Mouse (Mus musculus) hindbrain, embryonic 10.5 days (tissue): ENCODE results near the gene Mia. TPM values are rescaled to one million over a fixed set of nuclear protein-coding genes. Genes with fewer than 3 reads are reported as not detected.

Source experiments
- DNase-seq: peaks from one replicate; pipeline ENCODE4 v3.0.0-alpha.2; 2017; ENCODE audit warnings: low spot score
- H3K27ac ChIP-seq: fragments of 300-500 bp; sonication (generic); 2 replicates; pipeline ENCODE4 v1.5.1; 2016; ENCODE audit warnings: mild to moderate bottlenecking, moderate library complexity
- H3K27me3 ChIP-seq: fragments of 300-500 bp; sonication (generic); 2 replicates; pipeline ENCODE4 v1.6.1; 2016; ENCODE audit warnings: mild to moderate bottlenecking; ENCODE audit not compliant: poor library complexity, insufficient read depth, severe bottlenecking
- H3K36me3 ChIP-seq: fragments of 300-500 bp; sonication (generic); 2 replicates; pipeline ENCODE4 v1.6.1; 2016; ENCODE audit warnings: mild to moderate bottlenecking, moderate library complexity
- H3K4me1 ChIP-seq: fragments of 300-500 bp; sonication (generic); replicated peaks from 2 replicates; pipeline ENCODE4 v1.6.1; 2016; ENCODE audit warnings: mild to moderate bottlenecking
- H3K4me3 ChIP-seq: fragments of 300-500 bp; sonication (generic); 2 replicates; pipeline ENCODE4 v1.5.1; 2016; ENCODE audit warnings: mild to moderate bottlenecking, moderate library complexity
- H3K9me3 ChIP-seq: fragments of 300-500 bp; sonication (generic); 2 replicates; pipeline ENCODE4 v1.6.1; 2016; ENCODE audit warnings: mild to moderate bottlenecking, moderate library complexity
- WGBS: fragments of 180-500 bp; shearing (Covaris S2); methylation state at CpG from one replicate; pipeline ENCODE4 v1.1.7; 2016; 5-methylcytosine and 5-hydroxymethylcytosine counted together
- polyA plus RNA-seq: library from polyadenylated mRNA; unstranded; fragments of >200 nt; fragmentation: Nextera tagmentation; extraction: Ambion mirVana; gene quantifications from 2 replicates; pipeline ENCODE4 v1.2.1, GENCODE M21; 2016

Gene Mia
- polyA plus RNA-seq, 1 experiment from 2014 or later: 1.2 TPM

DNA sequence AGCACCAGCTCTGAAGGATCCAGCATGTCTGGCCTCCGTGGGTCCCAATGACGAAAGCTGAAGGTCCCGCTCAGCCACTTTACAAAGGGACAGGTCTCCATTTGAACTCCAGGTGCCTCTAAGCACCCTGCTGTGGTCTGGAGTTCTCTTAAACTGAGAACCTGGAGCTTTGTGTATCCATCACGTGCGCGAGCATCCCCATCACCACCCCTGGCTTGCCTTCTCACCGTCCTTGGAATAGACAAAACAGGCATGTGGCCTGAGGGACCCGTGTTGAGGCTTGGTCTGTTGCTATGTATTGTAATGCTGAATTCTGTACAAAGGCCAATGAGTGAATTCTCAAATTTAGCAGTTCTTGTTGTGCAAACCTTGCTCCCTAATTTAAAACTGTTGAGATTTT lies 17.8 kb upstream of the Mia start:
- H3K9me3 ChIP-seq: no peaks in the 10 kb centered on the region
- H3K27ac ChIP-seq: no peak overlapping the region
- peaks cover 55% of the 10 kb centered on the region for H3K36me3 ChIP-seq
- peaks cover 20% of the 10 kb centered on the region for H3K4me1 ChIP-seq
- no peak overlapping the region for H3K4me3 ChIP-seq
- no peak for DNase-seq
- H3K27me3 ChIP-seq: no peaks in the 10 kb centered on the region
- 94% methylated on average over 8 of the region's 8 CpGs for WGBS

DNA sequence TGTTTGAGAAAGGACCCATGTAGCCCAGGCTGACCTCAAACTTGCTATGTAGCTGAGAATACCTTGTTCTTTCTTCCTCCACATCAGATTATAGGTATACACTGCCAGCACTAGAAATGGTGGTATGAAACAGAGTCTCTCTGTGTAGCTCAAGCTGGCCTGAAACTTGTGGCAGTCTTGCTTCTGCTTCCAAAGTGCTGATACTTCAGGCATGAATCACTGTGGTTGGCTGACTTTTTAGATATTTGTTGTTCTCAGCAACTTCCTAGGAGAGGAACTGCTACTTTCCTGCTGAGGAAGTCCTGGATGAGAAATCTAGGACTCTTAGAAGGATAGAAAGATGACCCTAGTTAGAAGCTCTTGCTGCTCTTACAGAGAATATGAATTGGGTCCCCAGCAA lies 17.4 kb upstream of the Mia start:
- H3K4me1 ChIP-seq: peaks cover 24% of the 10 kb centered on the region
- no peaks in the 10 kb centered on the region for H3K9me3 ChIP-seq
- no peak for DNase-seq
- no peak overlapping the region for H3K27ac ChIP-seq
- H3K4me3 ChIP-seq: no peak overlapping the region
- H3K27me3 ChIP-seq: no peaks in the 10 kb centered on the region
- H3K36me3 ChIP-seq: peaks cover 55% of the 10 kb centered on the region

- H3K4me1 ChIP-seq: peaks cover 26% of the 10 kb centered on the region
These were observed 16.7 kb upstream of the Mia start for GRCm38 (mm10) chr7:27197634-27198033.

DNA sequence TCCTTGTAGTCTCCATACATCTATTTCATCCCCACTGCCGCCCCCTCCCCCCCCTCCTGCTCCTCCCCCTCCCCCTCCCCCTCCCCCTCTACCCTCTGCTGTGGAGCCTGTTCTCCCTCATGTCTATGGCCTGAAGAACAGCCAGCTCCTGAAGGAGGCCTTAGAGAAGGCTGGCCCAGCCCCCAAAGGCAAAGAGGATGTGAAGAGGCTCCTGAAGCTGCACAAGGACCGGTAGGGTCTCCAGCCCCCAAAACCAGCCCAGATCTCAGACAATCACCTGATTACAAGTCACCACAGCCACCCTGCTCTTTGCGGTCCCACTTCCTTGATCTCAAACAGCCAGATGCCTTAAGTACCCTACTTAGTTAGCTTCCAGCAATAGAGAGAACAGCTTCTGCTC lies 16.2 kb upstream of the Mia start:
- peaks cover 26% of the 10 kb centered on the region for H3K4me1 ChIP-seq
- peak overlapping the region; percentile 89; the same call in 1 of the 2 replicates for H3K4me3 ChIP-seq
- WGBS: 89% methylated on average over 3 of the region's 3 CpGs
- no peaks in the 10 kb centered on the region for H3K9me3 ChIP-seq
- H3K36me3 ChIP-seq: peaks cover 55% of the 10 kb centered on the region
- DNase-seq: no peak
- H3K27me3 ChIP-seq: no peaks in the 10 kb centered on the region
- peak overlapping the region; percentile 59 for H3K27ac ChIP-seq

More at GRCm38 (mm10) chr7:27197634-27198033, 16.7 kb upstream of the Mia start:
- Histone ChIP-seq H3K4me3 (no peak overlapping the region), H3K9me3 (no peaks in the 10 kb centered on the region), H3K27ac (no peak overlapping the region), H3K27me3 (no peaks in the 10 kb centered on the region), H3K36me3 (peaks cover 55% of the 10 kb centered on the region)
- no peak for DNase-seq
- WGBS: 92% methylated on average over 8 of the region's 8 CpGs

- 1% methylated on average over 64 of the region's 64 CpGs for WGBS
- Histone ChIP-seq H3K27ac (peak within 1 kb of the TSS; percentile 99), H3K27me3 (no peaks in the 10 kb centered on the region), H3K4me3 (peak within 1 kb of the TSS; percentile 89), H3K4me1 (peaks cover 26% of the 10 kb centered on the region), H3K36me3 (peaks cover 55% of the 10 kb centered on the region), H3K9me3 (peaks cover under 1% of the 10 kb centered on the region; the same call in 1 of the 2 replicates)
- peak; percentile 97 for DNase-seq
These were observed 15.0 kb upstream of the Mia start, which contains the start of the genes BC024978 and Snrpa for GRCm38 (mm10) chr7:27195681-27196611. Gene BC024978, plus strand, starts transcription at chr7:27195781. Gene Snrpa, minus strand, starts transcription at chr7:27196271.

GRCm38 (mm10) chr7:27193731-27194130 lies 12.8 kb upstream of the Mia start:
- Histone ChIP-seq H3K9me3 (peaks cover 9% of the 10 kb centered on the region; the same call in 1 of the 2 replicates), H3K4me1 (peaks cover 26% of the 10 kb centered on the region), H3K4me3 (peak overlapping the region; percentile 89), H3K36me3 (peaks cover 68% of the 10 kb centered on the region), H3K27ac (no peak overlapping the region), H3K27me3 (no peaks in the 10 kb centered on the region)
- DNase-seq: no peak
- WGBS: 89% methylated on average over 4 of the region's 4 CpGs

- WGBS: 94% methylated on average over 5 of the region's 5 CpGs
- H3K9me3 ChIP-seq: peaks cover 9% of the 10 kb centered on the region; the same call in 1 of the 2 replicates
These were observed 11.5 kb upstream of the Mia start for GRCm38 (mm10) chr7:27192434-27192833.

DNA sequence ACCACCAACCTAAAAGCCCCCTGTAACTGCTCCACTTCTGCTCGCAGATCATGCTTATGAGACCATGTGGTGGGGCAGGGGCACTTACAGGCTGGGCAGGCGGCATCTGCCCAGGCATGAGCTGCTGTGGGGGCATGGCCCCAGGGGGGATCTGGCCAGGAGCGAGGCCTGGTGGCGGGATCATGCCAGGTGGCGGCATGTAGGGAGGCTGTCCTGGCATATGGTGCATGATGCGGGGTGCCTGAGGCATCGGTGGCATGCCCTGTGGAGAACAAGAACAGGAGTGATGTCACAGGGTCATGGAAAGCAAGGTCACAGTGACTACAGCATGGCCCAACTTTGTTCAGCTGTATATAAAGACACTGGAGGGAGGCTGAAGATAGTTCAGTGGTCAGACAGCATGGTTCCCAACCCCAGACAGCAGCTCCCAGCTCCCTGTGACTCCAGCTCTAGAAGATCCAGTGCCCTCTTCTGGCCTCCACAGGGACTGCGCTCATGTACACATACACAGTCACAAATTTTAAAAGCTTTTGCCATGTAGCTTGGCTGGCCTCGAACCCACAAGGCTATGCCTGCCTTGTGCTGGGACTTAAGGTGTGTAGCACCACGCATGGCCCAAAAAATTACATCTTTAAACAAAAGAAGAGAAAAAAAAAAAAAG lies 8.4 kb upstream of the Mia start:
- Histone ChIP-seq H3K27me3 (no peaks in the 10 kb centered on the region), H3K36me3 (peaks cover 98% of the 10 kb centered on the region), H3K9me3 (peaks cover 20% of the 10 kb centered on the region; the same call in 1 of the 2 replicates), H3K4me3 (no peak overlapping the region), H3K4me1 (peaks cover 10% of the 10 kb centered on the region), H3K27ac (no peak overlapping the region)
- WGBS: 93% methylated on average over 10 of the region's 10 CpGs
- DNase-seq: no peak

More at GRCm38 (mm10) chr7:27192434-27192833, 11.5 kb upstream of the Mia start:
- Histone ChIP-seq H3K4me1 (peaks cover 26% of the 10 kb centered on the region), H3K4me3 (no peak overlapping the region), H3K27me3 (no peaks in the 10 kb centered on the region), H3K36me3 (peaks cover 71% of the 10 kb centered on the region), H3K27ac (no peak overlapping the region)
- DNase-seq: no peak

DNA sequence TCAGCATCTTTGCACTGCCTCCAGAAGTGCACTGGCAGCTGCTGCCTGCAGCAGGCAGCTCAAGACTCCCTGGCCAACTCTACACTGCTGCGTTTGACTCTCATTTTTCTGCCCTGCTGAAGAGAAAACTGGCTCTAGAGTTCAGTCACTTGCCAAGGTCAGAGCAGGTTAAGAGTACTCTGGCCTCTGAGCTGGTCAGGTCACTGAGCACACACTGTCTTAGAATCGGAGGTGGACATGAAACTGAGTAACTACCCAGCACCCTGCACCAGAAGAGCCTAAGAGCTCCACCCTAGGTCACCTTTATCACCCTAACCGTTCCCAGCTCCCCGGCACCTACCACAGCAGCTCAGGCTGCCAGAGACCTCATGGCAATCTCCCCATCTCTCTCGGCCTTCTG lies 5.0 kb upstream of the Mia start:
- H3K27ac ChIP-seq: no peak overlapping the region
- H3K36me3 ChIP-seq: peaks cover 84% of the 10 kb centered on the region
- H3K9me3 ChIP-seq: peaks cover 20% of the 10 kb centered on the region; the same call in 1 of the 2 replicates
- no peak overlapping the region for H3K4me3 ChIP-seq
- DNase-seq: no peak
- WGBS: 92% methylated on average over 5 of the region's 5 CpGs
- H3K4me1 ChIP-seq: no peaks in the 10 kb centered on the region
- H3K27me3 ChIP-seq: no peaks in the 10 kb centered on the region

- 75% methylated on average over 3 of the region's 3 CpGs for WGBS
- Histone ChIP-seq H3K27ac (no peak overlapping the region), H3K36me3 (peaks cover 73% of the 10 kb centered on the region)
These were observed 4.0 kb upstream of the Mia start for GRCm38 (mm10) chr7:27184964-27185363.

GRCm38 (mm10) chr7:27182498-27182897 lies 1.5 kb upstream of the Mia start:
- 98% methylated on average over 1 of the region's 1 CpGs for WGBS
- peaks cover 49% of the 10 kb centered on the region for H3K36me3 ChIP-seq
- no peak overlapping the region for H3K27ac ChIP-seq

More at GRCm38 (mm10) chr7:27184964-27185363, 4.0 kb upstream of the Mia start:
- Histone ChIP-seq H3K9me3 (peaks cover 12% of the 10 kb centered on the region; the same call in 1 of the 2 replicates), H3K4me3 (no peak overlapping the region), H3K4me1 (0 out of 2 replicates have a peak, but pooled peaks cover 3% of the 10 kb centered on the region), H3K27me3 (no peaks in the 10 kb centered on the region)
- peak; percentile 57 for DNase-seq

GRCm38 (mm10) chr7:27180036-27180435 lies 921 bp downstream of the Mia start:
- Histone ChIP-seq H3K4me1 (peaks cover 19% of the 10 kb centered on the region), H3K27me3 (no peaks in the 10 kb centered on the region), H3K36me3 (peaks cover 31% of the 10 kb centered on the region), H3K4me3 (no peak overlapping the region), H3K27ac (no peak overlapping the region), H3K9me3 (peaks cover 1% of the 10 kb centered on the region; the same call in 1 of the 2 replicates)
- 69% methylated on average over 5 of the region's 5 CpGs for WGBS
- no peak for DNase-seq

More at GRCm38 (mm10) chr7:27182498-27182897, 1.5 kb upstream of the Mia start:
- DNase-seq: no peak
- peaks cover 19% of the 10 kb centered on the region for H3K4me1 ChIP-seq
- H3K9me3 ChIP-seq: peaks cover 12% of the 10 kb centered on the region; the same call in 1 of the 2 replicates
- H3K4me3 ChIP-seq: no peak overlapping the region
- H3K27me3 ChIP-seq: no peaks in the 10 kb centered on the region
